Mouse (Mus musculus): ENCODE results near the gene Naaladl1.
A peak's percentile ranks its signal among the peaks of the same experiment; 100 is the strongest.
"Not testable (repeated sequence)": the region's sequence is repeated elsewhere in the genome, so short reads cannot be mapped to it uniquely, and the experiment has no call there.

Gene Naaladl1

DNA sequence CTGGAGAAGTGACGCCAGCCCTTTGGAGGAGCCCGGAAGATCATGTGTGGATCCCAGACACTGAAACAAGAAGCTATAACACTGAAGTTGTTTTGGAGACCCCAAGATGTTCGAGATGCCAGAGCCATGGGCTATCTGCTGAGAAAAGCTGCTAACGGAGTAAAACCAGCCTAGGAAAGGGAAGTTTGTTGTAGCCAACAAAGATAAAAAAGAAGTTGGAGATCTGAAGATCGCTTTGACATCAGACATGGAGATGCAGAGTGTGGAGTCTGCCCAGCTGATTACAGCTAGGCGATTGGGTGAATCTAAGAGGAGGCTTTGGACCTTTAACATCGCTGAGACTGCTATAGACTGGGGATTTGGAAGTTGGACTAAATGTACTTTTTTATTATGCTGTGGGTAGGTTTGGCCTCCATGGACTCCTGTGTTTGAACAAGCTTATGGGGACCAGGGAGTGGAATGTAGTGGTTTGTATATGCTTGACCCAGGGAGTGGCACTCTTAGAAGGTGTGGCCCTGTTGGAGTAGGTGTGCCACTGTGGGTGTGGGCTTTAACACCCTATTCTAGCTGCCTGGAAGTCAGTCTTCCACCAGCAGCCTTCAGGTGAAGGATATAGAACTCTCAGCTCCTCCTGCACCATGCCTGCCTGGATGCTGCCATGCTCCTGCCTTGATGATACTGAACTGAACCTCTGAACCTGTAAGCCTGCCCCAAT, 25.0 kb downstream of the Naaladl1 start:
- not testable (repeated sequence) for DNase-seq (ENCODE audit: low read depth)

DNA sequence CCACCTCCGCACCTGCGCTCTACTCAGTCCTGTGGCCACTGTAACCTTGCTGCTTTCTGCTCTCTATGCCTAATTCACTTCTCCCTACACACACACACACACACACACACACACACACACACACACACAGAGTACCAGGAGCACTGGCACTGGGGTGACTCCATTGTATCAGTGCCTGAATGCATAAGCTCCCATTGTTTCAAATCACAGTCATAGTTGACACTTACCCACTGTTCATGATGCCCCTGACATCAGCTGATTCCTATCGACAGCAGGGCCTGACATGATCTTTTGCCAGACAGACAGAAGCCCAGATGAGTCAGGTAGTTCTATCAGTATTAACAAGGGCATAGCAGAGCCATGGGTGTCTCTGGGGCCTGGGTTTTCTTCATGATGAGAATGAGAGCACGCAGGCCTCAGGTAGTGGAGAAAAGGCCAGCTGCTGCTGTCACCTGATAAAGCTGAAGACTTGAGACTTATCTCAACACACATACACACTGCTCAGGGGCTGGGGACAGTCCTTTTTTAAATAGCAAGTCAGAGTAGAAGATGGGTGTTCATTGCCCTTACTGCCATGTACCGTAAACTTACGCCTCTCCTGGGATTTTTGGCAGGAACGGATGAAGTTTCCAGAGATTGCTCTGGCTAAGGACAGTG, 26.7 kb downstream of the Naaladl1 start:
- DNase-seq (ENCODE audit: low read depth), result no peak

DNA sequence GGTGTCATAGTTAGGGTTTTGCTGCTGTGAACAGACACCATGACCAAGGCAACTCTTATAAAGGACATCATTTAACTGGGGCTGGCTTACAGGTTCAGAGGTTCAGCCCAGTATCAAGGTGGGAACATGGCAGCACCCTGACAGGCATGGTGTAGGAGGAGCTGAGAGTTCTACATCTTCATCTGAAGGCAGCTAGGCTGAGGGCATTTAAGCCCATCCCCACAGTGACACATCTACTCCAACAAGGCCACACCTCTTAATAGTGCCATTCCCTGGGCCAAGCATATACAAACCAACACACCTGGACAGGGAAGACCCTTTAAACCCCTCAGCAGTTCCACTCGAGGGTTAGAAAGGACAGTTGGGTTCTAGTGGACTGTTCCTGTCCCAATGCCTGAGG, 27.6 kb downstream of the Naaladl1 start:
- DNase-seq (ENCODE audit: low read depth), result not testable (repeated sequence)

GRCm38 (mm10) chr19:6136397-6136796, 30.8 kb downstream of the Naaladl1 start:
- DNase-seq (ENCODE audit: low read depth), result peak; percentile 83

- no peak for DNase-seq (ENCODE audit: low read depth)
These were observed 34.1 kb downstream of the Naaladl1 start for GRCm38 (mm10) chr19:6139701-6140100.

DNA sequence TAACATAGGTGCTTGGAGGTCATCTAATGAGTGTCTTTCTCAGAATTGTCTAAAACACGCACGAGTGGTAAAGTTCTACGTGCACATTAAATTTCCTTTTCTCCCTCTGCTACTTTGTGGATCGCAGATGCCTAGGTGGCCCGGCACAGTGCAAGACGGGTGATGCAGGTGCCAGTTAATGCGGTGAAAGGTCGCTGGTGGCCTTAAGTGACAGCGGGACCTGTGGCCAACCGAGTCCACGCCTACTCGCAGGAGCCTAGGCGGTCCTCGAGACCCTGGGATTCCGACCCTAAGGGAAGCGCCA, 34.7 kb downstream of the Naaladl1 start:
- DNase-seq (ENCODE audit: low read depth), result no peak

- peak; percentile 98 for DNase-seq (ENCODE audit: low read depth)
These were observed 35.3 kb downstream of the Naaladl1 start, which contains the start of gene Batf2 for GRCm38 (mm10) chr19:6140678-6141393. Gene Batf2 (plus strand): TSS chr19:6140983.

GRCm38 (mm10) chr19:6141394-6141749, 35.8 kb downstream of the Naaladl1 start, which contains the start of gene Arl2:
Gene Arl2 (minus strand): TSS chr19:6141548.
- peak; percentile 96 for DNase-seq (ENCODE audit: low read depth)

- no peak for DNase-seq (ENCODE audit: low read depth)
These were observed 39.3 kb downstream of the Naaladl1 start for GRCm38 (mm10) chr19:6144842-6145241.

- no peak for DNase-seq (ENCODE audit: low read depth)
These were observed 49.6 kb downstream of the Naaladl1 start for GRCm38 (mm10) chr19:6155174-6155573.

GRCm38 (mm10) chr19:6156372-6156771, 50.8 kb downstream of the Naaladl1 start:
- DNase-seq (ENCODE audit: low read depth), result peak; percentile 38

- DNase-seq (ENCODE audit: low read depth), result no peak
These were observed 51.6 kb downstream of the Naaladl1 start for GRCm38 (mm10) chr19:6157220-6157619.

- peak; percentile 40 for DNase-seq (ENCODE audit: low read depth)
These were observed 58.4 kb downstream of the Naaladl1 start for GRCm38 (mm10) chr19:6163872-6164547.

Measured in NIH3T3 (cell line).